Mouse (Mus musculus) frontal cortex, adult (tissue): ENCODE measurements around the gene Pin4.
A peak's percentile ranks its signal among the peaks of the same experiment; 100 is the strongest.

ENCODE experiments used
- ATAC-seq: cut with Nextera tagmentation; 2 replicates; pipeline ENCODE4 v1.9.2; 2017; ENCODE audit warnings: mild to moderate bottlenecking, moderate library complexity, mixed read lengths; ENCODE audit not compliant: low TSS enrichment

The Pin4 gene

GRCm38 (mm10) chrX:102156618-102157422, 37.6 kb downstream of the Pin4 start, which contains the start of gene Ercc6l:
Ercc6l (minus strand) TSS chrX:102157091.
- peak; percentile 100 for ATAC-seq

GRCm38 (mm10) chrX:102157423-102157791, 38.2 kb downstream of the Pin4 start:
- no peak for ATAC-seq

GRCm38 (mm10) chrX:102159778-102160177, 40.5 kb downstream of the Pin4 start:
- ATAC-seq, result no peak

GRCm38 (mm10) chrX:102160528-102160927, 41.3 kb downstream of the Pin4 start:
- ATAC-seq, result no peak

- ATAC-seq, result 0 out of 2 replicates have a peak, but pooled peaks have one; percentile 55
These were observed 43.8 kb downstream of the Pin4 start for GRCm38 (mm10) chrX:102163096-102163495.

GRCm38 (mm10) chrX:102163529-102163928, 44.3 kb downstream of the Pin4 start:
- ATAC-seq, result no peak

GRCm38 (mm10) chrX:102166521-102166920, 47.3 kb downstream of the Pin4 start:
- no peak for ATAC-seq

- 0 out of 2 replicates have a peak, but pooled peaks have one; percentile 20 for ATAC-seq
These were observed 47.7 kb downstream of the Pin4 start for GRCm38 (mm10) chrX:102166986-102167385.

GRCm38 (mm10) chrX:102169724-102170123, 50.5 kb downstream of the Pin4 start:
- ATAC-seq, result no peak

- no peak for ATAC-seq
These were observed 50.9 kb downstream of the Pin4 start for GRCm38 (mm10) chrX:102170135-102170534.

GRCm38 (mm10) chrX:102170900-102171299, 51.7 kb downstream of the Pin4 start:
- ATAC-seq, result no peak

- ATAC-seq, result no peak
These were observed 56.5 kb downstream of the Pin4 start for GRCm38 (mm10) chrX:102175538-102176287.
